Comparison of ENCODE assay signal across 8 mouse cellular contexts in genomic region chr17:49935602-49936205, GRCm38 (mm10).
DNase-seq lines count a peak whose midpoint lies in the region; ATAC-seq and TF ChIP-seq lines count a peak whose summit lies in the region.

No protein-coding gene starts in this region.

- ATAC-seq in heart, postnatal 0 days (ENCODE audit: insufficient read depth, low read depth) = no peak
- ATAC-seq in lung, embryonic 14.5 days (ENCODE audit: insufficient read depth) = peak; percentile 80

- no peaks in the 10 kb centered on the region for H3K36me3 ChIP-seq in CH12.LX (replicated peaks in 1 of 2; ENCODE audit: control insufficient read depth in 1 of 2, insufficient read depth in 1 of 2, low read length in 1 of 2)
- H3K36me3 ChIP-seq in heart, postnatal 0 days (replicated peaks; ENCODE audit: control insufficient read depth, insufficient read depth, low read length) = no peaks in the 10 kb centered on the region
- H3K36me3 ChIP-seq in lung, embryonic 14.5 days (ENCODE audit: insufficient read depth) = no peaks in the 10 kb centered on the region
- H3K36me3 ChIP-seq in thymus, adult 2 months (ENCODE audit: control insufficient read depth, insufficient read depth, low read length) = no peaks in the 10 kb centered on the region

- H3K4me2 ChIP-seq in CH12.LX (ENCODE audit: insufficient read depth, low read depth, poor library complexity, severe bottlenecking) = no peak overlapping the region
- no peak overlapping the region for H3K4me2 ChIP-seq in heart, postnatal 0 days (ENCODE audit: low read depth, low read length)
- H3K4me2 ChIP-seq in lung, embryonic 14.5 days = no peak overlapping the region

- no peak overlapping the region for H3K9ac ChIP-seq in CH12.LX (ENCODE audit: insufficient read depth, low read depth)
- H3K9ac ChIP-seq in heart, postnatal 0 days (replicated peaks; ENCODE audit: low read depth, low read length) = no peak overlapping the region
- H3K9ac ChIP-seq in lung, embryonic 14.5 days = no peak overlapping the region

- TF ChIP-seq RAD21 in CH12.LX (IDR thresholded peaks at IDR 0.05; ENCODE audit: low read depth, low read length) = peak; percentile 88

- in situ Hi-C loops in CH12.LX (cut with MboI; ENCODE audit: low pct_ligation_motif_present, low pct_unique_long_range_greater_than_20kb, low sequenced_read_pairs) = loop anchor here (25.0 kb wide), 1 partner anchor 852 kb away; no protein-coding TSS in a partner anchor

- peaks cover 0 to 6% of the 10 kb centered on the region in 2 experiments; a peak in 2 of 4 replicates for H3K4me1 ChIP-seq in CH12.LX (ENCODE audit: control insufficient read depth in 1 of 2, insufficient read depth in 2 of 2)
- no peaks in the 10 kb centered on the region for H3K4me1 ChIP-seq in bone marrow macrophage, adult 2 months (ENCODE audit: control insufficient read depth, insufficient read depth, low read length)
- H3K4me1 ChIP-seq in embryonic fibroblast, embryonic 13.5 days (ENCODE audit: control insufficient read depth, insufficient read depth, low read length) = no peaks in the 10 kb centered on the region
- no peaks in the 10 kb centered on the region for H3K4me1 ChIP-seq in heart, postnatal 0 days (ENCODE audit: control insufficient read depth, insufficient read depth)
- H3K4me1 ChIP-seq in lung, embryonic 14.5 days (ENCODE audit: insufficient read depth) = no peaks in the 10 kb centered on the region
- no peaks in the 10 kb centered on the region for H3K4me1 ChIP-seq in olfactory bulb, adult 2 months (ENCODE audit: control insufficient read depth, insufficient read depth, low read length)
- no peaks in the 10 kb centered on the region for H3K4me1 ChIP-seq in thymus, adult 2 months (replicated peaks; ENCODE audit: control insufficient read depth, insufficient read depth, low read length)

- H3K79me2 ChIP-seq in CH12.LX (replicated peaks; ENCODE audit: control insufficient read depth, extremely low read depth, insufficient read depth, poor library complexity, severe bottlenecking) = no peaks in the 10 kb centered on the region

- DNase-seq in CH12.LX (ENCODE audit: extremely low read depth) = peak; percentile 64
- DNase-seq in heart, postnatal 0 days (ENCODE audit: low spot score) = peak; percentile 69
- peak; percentile 86 to 87 for DNase-seq in kidney, postnatal 4 days
- DNase-seq in lung, embryonic 14.5 days = peak; percentile 90
- DNase-seq in thymus, adult 2 months = peak; percentile 65

- peak; percentile 85 to 87 for TF ChIP-seq CTCF in CH12.LX (conservative IDR thresholded peaks at IDR 0.05 in 1 of 2, IDR thresholded peaks at IDR 0.05 in 1 of 2; ENCODE audit: low read depth in 2 of 2, low read length in 2 of 2)
- peak; percentile 66 for TF ChIP-seq CTCF in bone marrow macrophage, adult 2 months (IDR thresholded peaks at IDR 0.05; ENCODE audit: low read depth, low read length)
- TF ChIP-seq CTCF in embryonic fibroblast, embryonic 13.5 days (IDR thresholded peaks at IDR 0.05; ENCODE audit: borderline replicate concordance, insufficient read depth, low read length) = peak; percentile 96
- peak; percentile 98 for TF ChIP-seq CTCF in heart, postnatal 0 days (IDR thresholded peaks at IDR 0.05; ENCODE audit: low read depth)
- TF ChIP-seq CTCF in lung, embryonic 14.5 days (IDR thresholded peaks at IDR 0.05; ENCODE audit: low read depth) = peak; percentile 99
- TF ChIP-seq CTCF in olfactory bulb, adult 2 months (IDR thresholded peaks at IDR 0.05; ENCODE audit: insufficient read depth, low read depth, low read length) = peak; percentile 84
- TF ChIP-seq CTCF in thymus, adult 2 months (IDR thresholded peaks at IDR 0.05; ENCODE audit: borderline replicate concordance, control insufficient read depth, extremely low read depth, insufficient read depth, low read length, poor library complexity) = peak; percentile 88

- dilution Hi-C loops in CH12.LX (cut with MboI; ENCODE audit: extremely low pct_ligation_motif_present, extremely low pct_unique_long_range_greater_than_20kb, low sequenced_read_pairs) = no loop called here

- H3K27me3 ChIP-seq in CH12.LX (replicated peaks) = peaks cover 61% of the 10 kb centered on the region
- peaks cover 16% of the 10 kb centered on the region; the same call in 1 of the 2 replicates for H3K27me3 ChIP-seq in heart, postnatal 0 days (ENCODE audit: control insufficient read depth, insufficient read depth, low read length)
- no peaks in the 10 kb centered on the region for H3K27me3 ChIP-seq in lung, embryonic 14.5 days (ENCODE audit: insufficient read depth, low read length)
- no peaks in the 10 kb centered on the region for H3K27me3 ChIP-seq in thymus, adult 2 months (ENCODE audit: control insufficient read depth, insufficient read depth, low read length)

- TF ChIP-seq POLR2A in CH12.LX (IDR thresholded peaks at IDR 0.05; ENCODE audit: low read depth, low read length) = no peak
- no peak for TF ChIP-seq POLR2A in bone marrow macrophage, adult 2 months (IDR thresholded peaks at IDR 0.05; ENCODE audit: borderline replicate concordance, low read depth, low read length)
- TF ChIP-seq POLR2A in embryonic fibroblast, embryonic 13.5 days (IDR thresholded peaks at IDR 0.05; ENCODE audit: low read depth, low read length) = no peak
- no peak for TF ChIP-seq POLR2A in olfactory bulb, adult 2 months (IDR thresholded peaks at IDR 0.05; ENCODE audit: insufficient read depth, low read depth, low read length)
- TF ChIP-seq POLR2A in thymus, adult 2 months (IDR thresholded peaks at IDR 0.05; ENCODE audit: control insufficient read depth, extremely low read depth, insufficient read depth, low read length, poor library complexity) = no peak

- WGBS in heart, postnatal 0 days = 7% methylated on average over 4 of the region's 4 CpGs
- 3% methylated on average over 4 of the region's 4 CpGs for WGBS in lung, embryonic 14.5 days
- WGBS in olfactory bulb, adult 2 months = under 1% methylated on average over 4 of the region's 4 CpGs
- WGBS in thymus, adult 2 months = 6% methylated on average over 4 of the region's 4 CpGs

- no peak overlapping the region for H3K27ac ChIP-seq in CH12.LX (ENCODE audit: insufficient read depth, low read depth)
- H3K27ac ChIP-seq in bone marrow macrophage, adult 2 months (ENCODE audit: insufficient read depth, low read depth, low read length) = no peak overlapping the region
- no peak overlapping the region for H3K27ac ChIP-seq in embryonic fibroblast, embryonic 13.5 days (ENCODE audit: insufficient read depth, low read length)
- H3K27ac ChIP-seq in heart, postnatal 0 days (ENCODE audit: low read depth) = no peak overlapping the region
- no peak overlapping the region for H3K27ac ChIP-seq in lung, embryonic 14.5 days (ENCODE audit: low read depth)
- H3K27ac ChIP-seq in olfactory bulb, adult 2 months (ENCODE audit: insufficient read depth, low read depth, low read length) = no peak overlapping the region
- no peak overlapping the region for H3K27ac ChIP-seq in thymus, adult 2 months (ENCODE audit: control insufficient read depth, insufficient read depth, low read length)

- no peak overlapping the region for H3K4me3 ChIP-seq in CH12.LX (replicated peaks in 1 of 3; ENCODE audit: low read depth in 2 of 3, low read length in 2 of 3, poor library complexity in 1 of 3)
- H3K4me3 ChIP-seq in bone marrow macrophage, adult 2 months (ENCODE audit: insufficient read depth, low read length) = no peak overlapping the region
- H3K4me3 ChIP-seq in embryonic fibroblast, embryonic 13.5 days (ENCODE audit: insufficient read depth, low read length) = no peak overlapping the region
- no peak overlapping the region for H3K4me3 ChIP-seq in heart, postnatal 0 days (ENCODE audit: low read depth, low read length)
- H3K4me3 ChIP-seq in lung, embryonic 14.5 days (ENCODE audit: low read depth, low read length) = no peak overlapping the region
- H3K4me3 ChIP-seq in olfactory bulb, adult 2 months (ENCODE audit: insufficient read depth, low read depth, low read length) = no peak overlapping the region
- H3K4me3 ChIP-seq in thymus, adult 2 months (ENCODE audit: control insufficient read depth, insufficient read depth, low read length) = no peak overlapping the region

- TF ChIP-seq EP300 in CH12.LX (IDR thresholded peaks at IDR 0.05; ENCODE audit: low read length) = no peak
- no peak for TF ChIP-seq EP300 in heart, postnatal 0 days (IDR thresholded peaks at IDR 0.05; ENCODE audit: low read depth)

- H3K9me3 ChIP-seq in CH12.LX (replicated peaks; ENCODE audit: low read length) = no peaks in the 10 kb centered on the region
- no peaks in the 10 kb centered on the region for H3K9me3 ChIP-seq in heart, postnatal 0 days (replicated peaks; ENCODE audit: control insufficient read depth, low read length)
- H3K9me3 ChIP-seq in lung, embryonic 14.5 days (ENCODE audit: low read depth, low read length) = no peaks in the 10 kb centered on the region

TF ChIP-seq in CH12.LX, 34 proteins besides CTCF, POLR2A, EP300 and RAD21:
- peak; percentile 80 for TF ChIP-seq SMC3 (IDR thresholded peaks at IDR 0.05; ENCODE audit: low read depth, low read length)
- no peak for TF ChIP-seq JUN (IDR thresholded peaks at IDR 0.05; ENCODE audit: insufficient read depth, low read depth, low read length)
